Mouse (Mus musculus) monocyte, adult 59 days (primary cell): ENCODE measurements around the gene Efcab1. TPM values are rescaled to one million over a fixed set of nuclear protein-coding genes. Genes with fewer than 3 reads are reported as not detected.

Source experiments
- total RNA-seq, 2 experiments: library from RNA; stranded (reverse); gene quantifications; one replicate each; pipeline ENCODE4 v1.2.4; 2023

The Efcab1 gene
- total RNA-seq = not detected

GRCm38 (mm10) chr16:14906393-14907100 lies at the start of gene Efcab1:
Gene Efcab1, plus strand, starts transcription at chr16:14906606.

